Mouse (Mus musculus) lung, adult 2 months (tissue): ENCODE data around the gene Zbtb45.

Experiments
- CTCF ChIP-seq: fragments of 200-500 bp; IDR thresholded peaks from 2 replicates; pipeline ENCODE4 v1.5.1; 2011; ENCODE audit warnings: mild to moderate bottlenecking, low read length, control low read depth; ENCODE audit not compliant: insufficient read depth
- POLR2A ChIP-seq: fragments of 200-500 bp; IDR thresholded peaks from 2 replicates; pipeline ENCODE4 v1.6.1; 2011; ENCODE audit warnings: low read depth, mild to moderate bottlenecking, control low read depth, low read length, borderline replicate concordance; ENCODE audit errors: extremely low read depth

GRCm38 (mm10) chr7:13013671-13014070, 3.8 kb upstream of the Zbtb45 start:
- TF ChIP-seq CTCF (no peak), POLR2A (no peak)
